Mouse (Mus musculus): ENCODE results near the gene Diaph3.

DNA sequence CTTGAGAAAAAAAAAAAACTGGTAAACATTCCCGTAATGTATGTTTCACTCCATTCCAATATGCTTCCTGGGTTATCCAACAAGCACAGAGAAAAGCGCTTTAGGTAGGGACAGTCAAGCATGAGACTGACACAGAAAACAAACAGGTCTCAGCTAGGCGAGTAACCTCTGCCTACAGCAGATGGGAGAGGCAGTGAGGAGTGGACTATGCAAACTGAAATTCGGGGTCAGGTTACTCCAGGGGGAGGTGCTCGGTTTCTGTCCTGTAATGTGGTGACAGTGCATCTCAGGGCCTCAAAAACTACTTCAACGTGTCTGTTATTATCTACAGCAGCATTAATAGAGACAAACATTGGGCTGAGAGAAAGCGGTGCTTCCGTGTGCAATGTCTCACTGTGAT lies 465.7 kb downstream of the Diaph3 start:
- no peak for TF ChIP-seq CTCF (IDR thresholded peaks at IDR 0.05; ENCODE audit: low read depth)
- TF ChIP-seq EP300 (IDR thresholded peaks at IDR 0.05; ENCODE audit: low read depth) = no peak
